Mouse (Mus musculus) gastrocnemius, postnatal 10 days (tissue): Measurements from ENCODE around the gene Mapk3. TPM values are rescaled to one million over a fixed set of nuclear protein-coding genes. Genes with fewer than 3 reads are reported as not detected.

Experiments
- DNase-seq: peaks from one replicate; pipeline ENCODE4 v3.0.0; 2021; ENCODE audit warnings: mixed read lengths
- total RNA-seq, 2 experiments: library from RNA; stranded (reverse); gene quantifications; 2 replicates each; pipeline ENCODE4 v1.2.3; 2021

The Mapk3 gene
- total RNA-seq, 2 experiments from 2014 or later, result 43.7 to 54.7 TPM

GRCm38 (mm10) chr7:126782693-126783092 is 23.3 kb downstream of the Mapk3 start:
- DNase-seq, result no peak

- DNase-seq, result no peak
Observed at GRCm38 (mm10) chr7:126784469-126784868, 25.1 kb downstream of the Mapk3 start.

- DNase-seq, result no peak
Observed at GRCm38 (mm10) chr7:126785056-126785455, 25.7 kb downstream of the Mapk3 start.

DNA sequence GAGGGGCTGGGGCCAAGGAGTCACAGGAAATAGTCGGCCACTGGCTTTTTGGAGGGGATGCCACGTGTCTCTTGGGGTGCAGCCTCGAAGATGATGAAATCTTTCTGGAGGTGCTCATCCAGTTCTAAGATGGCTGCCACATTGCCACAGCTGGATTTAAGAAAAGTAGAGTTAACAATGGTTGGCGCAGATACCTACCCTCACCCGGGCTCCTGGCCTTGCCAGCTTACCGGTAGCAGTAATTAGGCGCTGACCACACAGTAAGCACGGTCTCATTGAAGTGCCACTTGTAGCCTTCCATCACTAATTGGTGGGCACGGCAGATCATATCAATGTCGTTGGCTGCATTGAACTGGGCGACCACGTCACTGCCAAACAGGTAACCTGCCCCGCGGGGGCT is 26.7 kb downstream of the Mapk3 start:
- DNase-seq, result no peak

- DNase-seq, result no peak
Observed at GRCm38 (mm10) chr7:126789141-126789540, 29.7 kb downstream of the Mapk3 start.

GRCm38 (mm10) chr7:126791851-126792720 is 32.7 kb downstream of the Mapk3 start, which contains the start of gene Ppp4c:
Gene Ppp4c (minus strand): TSS chr7:126792496.
- DNase-seq, result peak; percentile 98

- peak; percentile 20 for DNase-seq
Observed at GRCm38 (mm10) chr7:126792721-126793443, 33.5 kb downstream of the Mapk3 start.

DNA sequence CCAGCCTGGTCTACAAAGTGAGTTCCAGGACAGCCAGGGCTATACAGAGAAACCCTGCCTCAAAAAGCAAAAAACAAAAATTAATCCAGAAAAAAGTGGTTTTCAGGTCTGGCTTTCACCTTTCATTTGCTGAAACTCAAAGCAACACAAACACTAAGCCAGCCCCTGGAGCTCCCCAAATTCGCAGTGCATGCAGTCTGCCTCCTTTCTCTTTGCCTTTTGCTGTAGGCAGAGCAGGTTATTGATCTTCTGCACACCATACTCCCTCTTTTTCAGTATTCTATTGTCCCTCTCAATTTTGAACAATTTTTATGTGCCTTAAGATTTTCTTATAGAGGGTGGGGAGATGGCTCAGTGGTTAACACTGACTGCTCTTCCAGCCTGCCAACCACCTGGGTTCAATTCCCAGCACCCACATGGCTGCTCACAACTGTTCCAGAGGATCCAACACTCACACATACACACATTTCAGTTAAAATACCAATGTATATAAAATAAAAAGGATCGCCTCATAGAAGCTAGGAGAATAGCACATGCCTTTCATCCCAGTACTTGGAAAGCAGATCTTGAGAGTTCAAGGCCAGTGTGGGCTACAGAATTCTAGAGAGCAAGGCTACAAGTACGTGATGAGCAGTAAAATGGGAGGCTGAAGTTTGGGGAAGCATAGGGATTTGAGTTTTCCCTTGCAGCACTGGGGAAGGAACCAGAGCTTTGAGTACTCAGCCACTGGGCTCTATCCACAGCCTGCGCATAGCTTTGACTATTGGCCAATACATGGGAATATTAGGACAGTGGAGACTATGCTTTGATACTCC is 34.3 kb downstream of the Mapk3 start:
- DNase-seq, result no peak

GRCm38 (mm10) chr7:126794271-126794605 is 34.8 kb downstream of the Mapk3 start:
- no peak for DNase-seq

- no peak for DNase-seq
Observed at GRCm38 (mm10) chr7:126795387-126796317, 36.3 kb downstream of the Mapk3 start.

GRCm38 (mm10) chr7:126796350-126796932 is 37.0 kb downstream of the Mapk3 start:
- peak; percentile 21 for DNase-seq

DNA sequence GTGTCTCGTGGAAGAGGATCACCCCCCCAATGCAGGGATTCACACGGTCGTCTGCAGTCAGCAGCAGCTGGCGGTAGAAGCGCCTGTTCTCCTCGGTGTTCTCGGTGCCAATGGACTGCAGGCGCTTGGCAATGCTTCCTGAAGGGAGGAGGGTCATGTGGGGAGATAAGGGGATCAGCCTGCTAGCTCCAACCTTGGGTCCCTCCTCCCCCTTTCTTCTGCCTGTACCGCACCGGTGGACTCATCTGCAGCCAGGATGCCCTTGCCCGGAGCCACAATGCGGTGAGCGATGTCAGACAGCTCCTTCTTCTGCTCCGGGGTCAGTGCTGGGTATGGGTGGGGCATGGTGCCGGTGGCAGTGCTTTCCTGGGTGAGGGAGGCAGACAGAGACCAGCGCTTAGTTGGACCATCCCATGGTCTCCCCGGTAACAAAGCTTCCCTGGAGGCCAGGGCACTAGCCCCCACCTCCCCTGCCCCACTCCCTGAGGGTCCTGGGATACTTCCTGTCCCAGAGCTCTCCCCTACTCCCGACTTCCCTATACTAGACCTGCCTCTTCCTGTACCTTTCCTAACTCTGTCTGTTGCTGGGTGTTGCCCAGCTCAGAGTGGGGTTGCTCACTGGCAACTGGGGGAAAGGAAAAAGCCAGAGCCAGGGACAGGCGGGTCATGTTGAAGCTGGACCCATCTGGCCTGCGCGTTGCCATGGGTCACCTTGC is 38.2 kb downstream of the Mapk3 start, which contains the start of gene Fam57b:
Gene Fam57b (plus strand): TSS at position 258 of the 716 bp plus-strand sequence.
- DNase-seq, result peak; percentile 27

- DNase-seq, result peak; percentile 27
Observed at GRCm38 (mm10) chr7:126798127-126799049, 39.0 kb downstream of the Mapk3 start.

DNA sequence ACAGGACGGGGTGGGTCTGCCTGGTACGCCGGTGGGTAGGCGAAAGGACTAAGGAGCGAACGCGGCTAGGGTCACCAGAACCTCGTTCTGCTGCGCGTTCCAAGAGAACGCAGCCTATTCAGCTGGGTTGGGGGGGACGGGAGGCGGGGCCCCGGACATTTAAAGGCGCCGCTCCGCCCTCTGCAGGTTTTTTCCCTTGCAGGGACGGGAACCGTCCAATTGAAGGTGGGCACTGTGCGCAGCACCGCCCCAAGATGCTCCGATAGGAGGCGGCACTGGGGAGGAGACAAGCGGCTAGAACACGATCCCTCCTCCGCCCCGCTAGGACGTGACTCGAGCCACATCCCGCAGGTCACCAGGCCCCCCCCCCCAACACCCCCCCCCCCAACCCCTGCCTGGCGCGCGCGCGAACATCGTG is 39.7 kb downstream of the Mapk3 start:
- peak; percentile 90 for DNase-seq

DNA sequence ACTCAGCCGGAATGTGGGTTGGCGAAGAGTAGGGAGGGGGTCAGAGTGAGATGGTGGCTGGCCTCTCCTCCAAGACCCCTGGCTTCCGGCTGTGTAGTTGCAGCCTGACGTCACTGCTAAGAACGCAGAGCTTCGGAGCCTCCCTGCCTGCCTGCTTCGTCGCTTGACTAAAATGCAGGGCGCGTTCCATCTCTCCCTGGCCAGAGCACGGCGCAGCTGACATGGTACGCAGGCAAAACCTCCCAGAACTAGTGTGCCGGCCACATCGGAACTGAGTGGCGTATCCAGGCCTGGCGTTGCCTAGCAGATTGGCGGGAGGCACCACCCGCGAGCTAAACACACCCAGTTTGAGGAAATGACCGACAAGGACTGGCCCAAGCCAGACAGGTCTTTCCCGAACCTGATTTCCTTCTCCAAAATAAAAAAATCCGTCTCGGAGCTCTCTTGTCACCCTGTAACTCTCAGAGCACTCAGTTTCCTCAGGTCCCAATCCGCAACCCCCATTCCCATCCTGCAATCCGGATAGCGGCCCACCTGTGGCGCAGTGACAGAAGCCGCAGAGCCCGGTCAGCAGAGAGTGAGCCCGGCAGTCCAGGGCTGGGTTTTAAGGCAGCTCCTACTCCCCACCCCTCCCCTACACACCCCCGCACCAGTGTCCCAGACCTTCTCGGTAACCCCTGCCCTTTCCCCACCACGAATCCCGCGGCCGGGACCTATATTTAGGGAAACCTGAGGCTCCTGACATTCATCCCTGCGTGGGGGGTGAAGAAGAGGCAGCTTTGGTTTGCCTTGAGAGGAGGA is 40.3 kb downstream of the Mapk3 start:
- DNase-seq, result peak; percentile 67

- DNase-seq, result no peak
Observed at GRCm38 (mm10) chr7:126800269-126801056, 41.1 kb downstream of the Mapk3 start.

GRCm38 (mm10) chr7:126801057-126801422 is 41.6 kb downstream of the Mapk3 start:
- DNase-seq, result no peak
